Mouse (Mus musculus): ENCODE results near the gene Gm45623.

GRCm38 (mm10) chr13:56712221-56712620 lies 41.4 kb downstream of the Gm45623 start:
- TF ChIP-seq CTCF (conservative IDR thresholded peaks at IDR 0.05; ENCODE audit: low read length) (no peak), POU5F1 (IDR thresholded peaks at IDR 0.05; ENCODE audit: borderline replicate concordance, low read length) (no peak)

All from E14TG2a.4 (cell line).